Mouse (Mus musculus): ENCODE results near the gene Slc7a1.

GRCm38 (mm10) chr5:148380246-148380504 lies 19.5 kb downstream of the Slc7a1 start:
- TF ChIP-seq CTCF (IDR thresholded peaks at IDR 0.05; ENCODE audit: low read depth) = no peak
- no peak for TF ChIP-seq EP300 (IDR thresholded peaks at IDR 0.05; ENCODE audit: low read depth)
